ENCODE assay signal across 9 mouse cellular contexts in the genomic region with DNA sequence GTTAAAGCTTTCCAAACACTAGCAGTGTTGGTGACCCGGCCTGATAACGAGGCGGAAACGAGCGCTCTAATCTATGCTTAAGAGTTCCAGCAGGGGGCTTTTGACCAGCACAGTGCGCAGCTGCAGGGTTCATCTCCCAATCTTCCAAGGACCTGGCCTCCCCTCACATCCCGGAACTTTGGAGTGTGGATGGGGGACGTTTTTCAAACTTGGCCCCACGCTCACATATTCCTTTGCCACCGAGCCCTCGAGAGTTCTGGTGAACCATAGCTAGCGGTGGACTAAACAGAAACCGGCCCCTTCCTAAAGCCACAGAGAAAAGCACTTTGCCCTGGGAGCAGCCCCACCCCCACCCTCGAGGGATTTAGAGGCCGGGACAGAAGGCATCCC. TPM values are rescaled to one million over a fixed set of nuclear protein-coding genes. Genes with fewer than 3 reads are reported as not detected.
DNase-seq lines count a peak whose midpoint lies in the region; ATAC-seq and TF ChIP-seq lines count a peak whose summit lies in the region.
"Had no signal": no experiment of that assay in that cellular context is flagged by ENCODE, and none has a peak within 500 bp of the region (broad histone marks: within the 10 kb centered on the region; RNA-seq: fewer than 3 reads in every experiment).

No protein-coding gene starts in this region.

- H3K4me3 ChIP-seq in embryonic fibroblast, embryonic 13.5 days (ENCODE audit: insufficient read depth, low read length), result peak overlapping the region; percentile 63
- peak overlapping the region; percentile 60 for H3K4me3 ChIP-seq in limb, embryonic 13.5 days
- H3K4me3 ChIP-seq in midbrain, embryonic 12.5 days, result peak overlapping the region; percentile 38

- H3K36me3 ChIP-seq in limb, embryonic 13.5 days, result no peaks in the 10 kb centered on the region
- no peaks in the 10 kb centered on the region for H3K36me3 ChIP-seq in midbrain, embryonic 12.5 days

- peak overlapping the region; percentile 78 for H3K4me2 ChIP-seq in limb, embryonic 13.5 days (replicated peaks)
- peak overlapping the region; percentile 67 for H3K4me2 ChIP-seq in midbrain, embryonic 12.5 days (replicated peaks)

- peak; percentile 31 to 48 for DNase-seq in urinary bladder, adult 18-20 months (ENCODE audit: low spot score in 2 of 2)
- DNase-seq in urinary bladder, postnatal 10 days (ENCODE audit: low spot score), result no peak
- peak; percentile 44 to 49 for DNase-seq in heart, postnatal 36 days
- peak; percentile 57 for DNase-seq in thymus, postnatal 0 days (ENCODE audit: low spot score)
- DNase-seq in left cerebral cortex, adult 18-20 months (ENCODE audit: low spot score in 2 of 2), result no peak

- peak; percentile 76 for ATAC-seq in limb, embryonic 13.5 days (ENCODE audit: low FRiP score, low read depth)
- ATAC-seq in midbrain, embryonic 12.5 days (ENCODE audit: low FRiP score, low read depth), result peak; percentile 69

- TF ChIP-seq POLR2A in embryonic fibroblast, embryonic 13.5 days (IDR thresholded peaks at IDR 0.05; ENCODE audit: low read depth, low read length), result no peak; the same call in 1 of the 2 replicates

- H3K9ac ChIP-seq in limb, embryonic 13.5 days, result peak overlapping the region; percentile 71
- no peak overlapping the region; the same call in 1 of the 2 replicates for H3K9ac ChIP-seq in midbrain, embryonic 12.5 days (replicated peaks)

- no peaks in the 10 kb centered on the region for H3K9me3 ChIP-seq in limb, embryonic 13.5 days
- H3K9me3 ChIP-seq in midbrain, embryonic 12.5 days, result no peaks in the 10 kb centered on the region

- under 1% methylated on average over 15 of the region's 15 CpGs for WGBS in limb, embryonic 13.5 days
- under 1% methylated on average over 15 of the region's 15 CpGs for WGBS in midbrain, embryonic 12.5 days

- H3K27me3 ChIP-seq in limb, embryonic 13.5 days, result peaks cover 67% of the 10 kb centered on the region
- peaks cover 83% of the 10 kb centered on the region for H3K27me3 ChIP-seq in midbrain, embryonic 12.5 days

- H3K4me1 ChIP-seq in embryonic fibroblast, embryonic 13.5 days (ENCODE audit: control insufficient read depth, insufficient read depth, low read length), result no peaks in the 10 kb centered on the region
- H3K4me1 ChIP-seq in limb, embryonic 13.5 days, result 0 out of 2 replicates have a peak, but pooled peaks cover 4% of the 10 kb centered on the region
- peaks cover 20% of the 10 kb centered on the region for H3K4me1 ChIP-seq in midbrain, embryonic 12.5 days

- intact Hi-C loops in heart, postnatal 36 days (cut with DNase I), result no loop called here

- peak; percentile 38; the same call in 1 of the 2 replicates for TF ChIP-seq CTCF in embryonic fibroblast, embryonic 13.5 days (IDR thresholded peaks at IDR 0.05; ENCODE audit: borderline replicate concordance, insufficient read depth, low read length)

- H3K27ac ChIP-seq in embryonic fibroblast, embryonic 13.5 days (ENCODE audit: insufficient read depth, low read length), result 0 out of 2 replicates have a peak overlapping the region, but pooled peaks have one; percentile 2
- H3K27ac ChIP-seq in limb, embryonic 13.5 days, result no peak overlapping the region
- no peak overlapping the region for H3K27ac ChIP-seq in midbrain, embryonic 12.5 days (replicated peaks)

RNA-seq across cellular contexts. Expression of gene Utf1, which starts 6.3 kb away (rescaled TPM):
- not detected in 2 replicates for polyA plus RNA-seq in embryonic fibroblast, embryonic 13.5 days (2011; ENCODE audit: insufficient read length, low read depth, missing spikeins)
- total RNA-seq in heart, postnatal 36 days (2021), result not detected
- 0.15 TPM in 1 of 2 replicates, not detected in the other for polyA plus RNA-seq in limb, embryonic 13.5 days (2015; fragmentation: Nextera tagmentation; extraction: Ambion mirVana)
- polyA plus RNA-seq in midbrain, embryonic 12.5 days (2016; fragmentation: Nextera tagmentation; extraction: Ambion mirVana), result not detected in 2 replicates
- polyA plus RNA-seq in thymus, postnatal 0 days (2015; fragmentation: Nextera tagmentation; extraction: Ambion mirVana), result 8.7 and 8.9 TPM in 2 replicates
- not detected for total RNA-seq in left cerebral cortex, adult 18-20 months (2021)
- total RNA-seq: gastrocnemius, postnatal 4 days had no signal

RNA-seq across cellular contexts. Expression of gene 6430531B16Rik, which starts 28.7 kb away (rescaled TPM):
- polyA plus RNA-seq in embryonic fibroblast, embryonic 13.5 days (2011; ENCODE audit: insufficient read length, low read depth, missing spikeins), result not detected in 2 replicates
- total RNA-seq in heart, postnatal 36 days (2021), result not detected
- 0.52 and 0.53 TPM in 2 replicates for polyA plus RNA-seq in limb, embryonic 13.5 days (2015; fragmentation: Nextera tagmentation; extraction: Ambion mirVana)
- 0.45 and 0.52 TPM in 2 replicates for polyA plus RNA-seq in midbrain, embryonic 12.5 days (2016; fragmentation: Nextera tagmentation; extraction: Ambion mirVana)
- 0.71 and 0.90 TPM in 2 replicates for polyA plus RNA-seq in thymus, postnatal 0 days (2015; fragmentation: Nextera tagmentation; extraction: Ambion mirVana)
- total RNA-seq in left cerebral cortex, adult 18-20 months (2021), result 1 to 10 TPM in 1 of 2 experiments, under 1 TPM in 1; 0.96 to 1.7 TPM
- total RNA-seq: gastrocnemius, postnatal 4 days had no signal

RNA-seq across cellular contexts. Expression of gene Adam8, which starts 42.5 kb away (rescaled TPM):
- polyA plus RNA-seq in embryonic fibroblast, embryonic 13.5 days (2011; ENCODE audit: insufficient read length, low read depth, missing spikeins), result 9.0 and 17.4 TPM in 2 replicates
- total RNA-seq in heart, postnatal 36 days (2021), result under 1 TPM; 0.49 to 0.61 TPM
- polyA plus RNA-seq in limb, embryonic 13.5 days (2015; fragmentation: Nextera tagmentation; extraction: Ambion mirVana), result 2.3 and 2.8 TPM in 2 replicates
- polyA plus RNA-seq in midbrain, embryonic 12.5 days (2016; fragmentation: Nextera tagmentation; extraction: Ambion mirVana), result 3.6 and 3.9 TPM in 2 replicates
- 5.3 and 6.7 TPM in 2 replicates for polyA plus RNA-seq in thymus, postnatal 0 days (2015; fragmentation: Nextera tagmentation; extraction: Ambion mirVana)
- total RNA-seq in left cerebral cortex, adult 18-20 months (2021), result 1 to 10 TPM; 3.3 TPM

RNA-seq across cellular contexts. Expression of gene Kndc1, which starts 55.4 kb away (rescaled TPM):
- not detected in 2 replicates for polyA plus RNA-seq in embryonic fibroblast, embryonic 13.5 days (2011; ENCODE audit: insufficient read length, low read depth, missing spikeins)
- not detected for total RNA-seq in heart, postnatal 36 days (2021)
- polyA plus RNA-seq in limb, embryonic 13.5 days (2015; fragmentation: Nextera tagmentation; extraction: Ambion mirVana), result 0.11 and 0.20 TPM in 2 replicates
- 1.2 and 1.5 TPM in 2 replicates for polyA plus RNA-seq in midbrain, embryonic 12.5 days (2016; fragmentation: Nextera tagmentation; extraction: Ambion mirVana)
- 0.90 and 1.0 TPM in 2 replicates for polyA plus RNA-seq in thymus, postnatal 0 days (2015; fragmentation: Nextera tagmentation; extraction: Ambion mirVana)
- 10 to 100 TPM; 67.7 to 74.7 TPM for total RNA-seq in left cerebral cortex, adult 18-20 months (2021)

Comparison
In these comparisons a context has a peak if more than half of its experiments do, and no peak if none do; other contexts are left out.
1. DNase-seq: peak in urinary bladder, adult 18-20 months (2 of 2), heart, postnatal 36 days (2 of 2) and thymus, postnatal 0 days (single experiment); none in urinary bladder, postnatal 10 days (single experiment) and left cerebral cortex, adult 18-20 months (0 of 2).
2. Peak in every context shown above with its lines, with median percentiles within 50 percentile points of each other: H3K4me3 ChIP-seq.